Mouse (Mus musculus): ENCODE measurements at regions not wholly inside any gene's neighbourhood (a gene's known extent, or its start where the extent isn't known, plus 50 kb on each side); places are given as distances from the start of the nearest gene placed in this dataset.

DNA sequence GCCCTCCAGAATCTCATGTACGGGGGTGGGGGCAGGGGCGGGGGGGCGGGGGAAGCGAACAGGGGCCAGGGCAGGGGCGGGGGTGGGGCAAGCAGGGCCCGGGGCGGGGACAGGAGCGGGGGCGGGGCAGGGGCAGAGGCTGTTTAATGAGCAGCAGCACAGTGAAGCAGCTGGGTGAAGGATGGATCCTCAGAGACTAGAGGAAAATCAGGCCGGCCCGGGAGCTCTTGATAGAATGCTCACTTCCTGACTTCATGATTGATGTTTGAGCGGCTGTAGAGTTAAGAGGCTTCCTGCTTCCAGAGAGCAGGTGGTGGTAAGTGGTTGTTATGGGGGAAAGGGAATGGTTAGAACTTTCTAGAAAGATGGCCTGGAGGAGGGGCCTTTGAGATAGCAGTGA, 347.5 kb upstream of the Kcnab2 start:
- Histone ChIP-seq H3K27me3 (ENCODE audit: insufficient read depth, low read length) (0 out of 2 replicates have a peak, but pooled peaks cover 3% of the 10 kb centered on the region), H3K4me1 (ENCODE audit: insufficient read depth, low read length) (no peaks in the 10 kb centered on the region), H3K4me2 (ENCODE audit: low read depth, low read length) (no peak overlapping the region), H3K4me3 (ENCODE audit: low read length) (no peak overlapping the region), H3K27ac (no peak overlapping the region), H3K36me3 (ENCODE audit: insufficient read depth, low read length) (no peaks in the 10 kb centered on the region), H3K9me3 (ENCODE audit: low read length) (no peaks in the 10 kb centered on the region), H3K9ac (replicated peaks; ENCODE audit: low read length) (no peak overlapping the region)
- TF ChIP-seq CTCF (IDR thresholded peaks at IDR 0.05; ENCODE audit: low read depth) = no peak
- no peak for DNase-seq (ENCODE audit: low spot score)
- 36% methylated on average over 10 of the region's 12 CpGs for WGBS
- no peak for ATAC-seq

DNA sequence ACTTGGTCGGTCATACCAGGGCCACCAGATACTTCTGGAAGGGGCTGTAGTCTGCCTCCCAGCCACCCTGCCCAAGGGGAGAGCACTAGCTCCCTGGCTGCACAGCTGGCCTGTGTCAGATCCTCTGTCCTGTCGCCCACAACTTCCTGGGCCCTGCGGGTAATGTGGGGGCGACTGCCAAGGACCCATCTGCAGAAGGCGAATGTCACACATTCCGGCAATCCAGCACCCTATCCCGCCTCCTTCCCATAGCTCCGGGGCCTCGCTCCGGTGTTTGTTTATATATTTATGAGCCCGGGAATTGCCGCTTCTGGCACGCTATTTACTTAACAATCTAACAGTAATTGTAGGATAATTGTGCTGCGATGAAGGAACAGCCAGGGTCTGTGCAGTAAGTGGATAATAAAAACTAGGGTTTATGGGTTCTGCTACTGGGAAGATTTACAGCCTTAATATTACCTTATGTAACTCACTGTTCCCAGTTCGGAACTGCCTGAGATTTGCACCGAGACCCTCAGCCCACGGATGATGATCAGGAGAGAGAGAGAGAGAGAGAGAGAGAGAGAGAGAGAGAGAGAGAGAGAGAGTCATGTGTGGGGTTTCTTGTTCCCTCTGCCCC, 338.6 kb upstream of the Kcnab2 start:
- 70% methylated on average over 17 of the region's 17 CpGs for WGBS
- no peaks in the 10 kb centered on the region for H3K27me3 ChIP-seq (ENCODE audit: insufficient read depth, low read length)
- H3K36me3 ChIP-seq (ENCODE audit: insufficient read depth, low read length) = no peaks in the 10 kb centered on the region
- H3K9me3 ChIP-seq (ENCODE audit: low read length) = no peaks in the 10 kb centered on the region
- ATAC-seq = no peak
- H3K4me2 ChIP-seq (ENCODE audit: low read depth, low read length) = no peak overlapping the region
- H3K27ac ChIP-seq = no peak overlapping the region
- TF ChIP-seq CTCF (IDR thresholded peaks at IDR 0.05; ENCODE audit: low read depth) = no peak
- H3K4me1 ChIP-seq (ENCODE audit: insufficient read depth, low read length) = no peaks in the 10 kb centered on the region
- H3K9ac ChIP-seq (replicated peaks; ENCODE audit: low read length) = no peak overlapping the region
- no peak overlapping the region for H3K4me3 ChIP-seq (ENCODE audit: low read length)
- DNase-seq (ENCODE audit: low spot score) = no peak

- Histone ChIP-seq H3K4me1 (ENCODE audit: insufficient read depth, low read length) (no peaks in the 10 kb centered on the region), H3K27me3 (ENCODE audit: insufficient read depth, low read length) (no peaks in the 10 kb centered on the region), H3K36me3 (ENCODE audit: insufficient read depth, low read length) (no peaks in the 10 kb centered on the region), H3K9me3 (ENCODE audit: low read length) (no peaks in the 10 kb centered on the region), H3K9ac (replicated peaks; ENCODE audit: low read length) (no peak overlapping the region), H3K27ac (no peak overlapping the region), H3K4me3 (ENCODE audit: low read length) (no peak overlapping the region), H3K4me2 (ENCODE audit: low read depth, low read length) (no peak overlapping the region)
- no peak for ATAC-seq
- no peak for TF ChIP-seq CTCF (IDR thresholded peaks at IDR 0.05; ENCODE audit: low read depth)
- WGBS = 66% methylated on average over 7 of the region's 7 CpGs
- no peak for DNase-seq (ENCODE audit: low spot score)
Observed at GRCm38 (mm10) chr4:152806611-152807010, 328.9 kb upstream of the Kcnab2 start.

DNA sequence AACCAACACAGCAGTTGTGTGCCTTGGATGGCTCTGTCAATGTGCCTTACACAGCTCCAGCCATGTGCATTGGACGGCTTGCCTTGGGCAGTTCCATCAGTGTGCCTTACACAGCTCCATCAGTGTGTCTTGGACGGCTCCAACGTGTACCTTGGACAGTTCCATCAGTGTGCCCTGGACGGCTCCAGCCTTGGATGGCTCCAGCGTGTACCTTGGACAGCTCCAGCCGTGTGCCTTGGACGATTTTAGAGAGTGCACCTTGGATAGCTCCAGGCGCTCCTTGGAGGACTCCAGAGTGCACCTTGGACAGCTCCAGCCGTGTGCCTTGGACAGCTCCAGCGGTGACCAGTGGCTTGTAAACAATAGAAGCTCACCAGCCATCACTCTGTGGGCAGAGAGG, 321.7 kb upstream of the Kcnab2 start:
- Histone ChIP-seq H3K4me3 (ENCODE audit: low read length) (no peak overlapping the region), H3K9ac (replicated peaks; ENCODE audit: low read length) (no peak overlapping the region), H3K27me3 (ENCODE audit: insufficient read depth, low read length) (no peaks in the 10 kb centered on the region), H3K4me1 (ENCODE audit: insufficient read depth, low read length) (no peaks in the 10 kb centered on the region), H3K36me3 (ENCODE audit: insufficient read depth, low read length) (no peaks in the 10 kb centered on the region), H3K27ac (no peak overlapping the region), H3K4me2 (ENCODE audit: low read depth, low read length) (no peak overlapping the region), H3K9me3 (ENCODE audit: low read length) (no peaks in the 10 kb centered on the region)
- peak; percentile 63 for DNase-seq (ENCODE audit: low spot score)
- TF ChIP-seq CTCF (IDR thresholded peaks at IDR 0.05; ENCODE audit: low read depth) = no peak
- WGBS = 17% methylated on average over 10 of the region's 10 CpGs
- 0 out of 2 replicates have a peak, but pooled peaks have one; percentile 49 for ATAC-seq

GRCm38 (mm10) chr4:152788431-152788830, 310.8 kb upstream of the Kcnab2 start:
- WGBS = 60% methylated on average over 7 of the region's 7 CpGs
- H3K27me3 ChIP-seq (ENCODE audit: insufficient read depth, low read length) = no peaks in the 10 kb centered on the region
- no peaks in the 10 kb centered on the region for H3K36me3 ChIP-seq (ENCODE audit: insufficient read depth, low read length)
- no peak for TF ChIP-seq CTCF (IDR thresholded peaks at IDR 0.05; ENCODE audit: low read depth)
- no peaks in the 10 kb centered on the region for H3K4me1 ChIP-seq (ENCODE audit: insufficient read depth, low read length)
- peaks cover 5% of the 10 kb centered on the region; the same call in 1 of the 2 replicates for H3K9me3 ChIP-seq (ENCODE audit: low read length)
- no peak overlapping the region for H3K27ac ChIP-seq
- no peak overlapping the region for H3K4me3 ChIP-seq (ENCODE audit: low read length)
- ATAC-seq = no peak
- no peak overlapping the region for H3K4me2 ChIP-seq (ENCODE audit: low read depth, low read length)
- no peak for DNase-seq (ENCODE audit: low spot score)
- H3K9ac ChIP-seq (replicated peaks; ENCODE audit: low read length) = no peak overlapping the region

GRCm38 (mm10) chr4:152784972-152785371, 307.3 kb upstream of the Kcnab2 start:
- 48% methylated on average over 2 of the region's 2 CpGs for WGBS
- H3K36me3 ChIP-seq (ENCODE audit: insufficient read depth, low read length) = no peaks in the 10 kb centered on the region
- DNase-seq (ENCODE audit: low spot score) = no peak
- no peaks in the 10 kb centered on the region for H3K4me1 ChIP-seq (ENCODE audit: insufficient read depth, low read length)
- no peak overlapping the region for H3K4me2 ChIP-seq (ENCODE audit: low read depth, low read length)
- H3K27me3 ChIP-seq (ENCODE audit: insufficient read depth, low read length) = no peaks in the 10 kb centered on the region
- no peak for ATAC-seq
- no peak overlapping the region for H3K9ac ChIP-seq (replicated peaks; ENCODE audit: low read length)
- H3K27ac ChIP-seq = no peak overlapping the region
- no peaks in the 10 kb centered on the region for H3K9me3 ChIP-seq (ENCODE audit: low read length)
- TF ChIP-seq CTCF (IDR thresholded peaks at IDR 0.05; ENCODE audit: low read depth) = no peak
- H3K4me3 ChIP-seq (ENCODE audit: low read length) = no peak overlapping the region

DNA sequence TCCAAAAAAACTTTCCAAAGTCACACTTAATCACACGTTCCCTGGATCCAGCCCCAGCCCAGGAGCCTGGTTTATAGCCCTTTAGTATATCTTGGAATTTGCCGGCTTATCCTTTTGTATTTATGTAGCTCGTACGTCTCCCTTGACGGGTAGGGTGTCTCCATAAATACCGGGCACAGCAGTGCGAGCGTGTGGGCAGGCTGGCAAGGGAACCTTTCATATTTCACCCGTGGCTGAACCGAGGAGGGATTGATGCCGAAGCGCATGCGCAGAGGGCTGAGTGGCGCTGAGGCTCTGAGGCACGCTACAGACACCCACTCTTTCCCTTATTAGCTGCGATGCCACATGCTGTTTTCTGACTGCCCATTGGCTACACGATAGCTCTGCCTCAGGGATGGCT, 301.9 kb upstream of the Kcnab2 start:
- peak; percentile 53 for DNase-seq (ENCODE audit: low spot score)

More for the DNA sequence above, 301.9 kb upstream of the Kcnab2 start:
- H3K4me1 ChIP-seq (ENCODE audit: insufficient read depth, low read length) = no peaks in the 10 kb centered on the region
- no peaks in the 10 kb centered on the region for H3K36me3 ChIP-seq (ENCODE audit: insufficient read depth, low read length)
- no peaks in the 10 kb centered on the region for H3K27me3 ChIP-seq (ENCODE audit: insufficient read depth, low read length)
- no peak overlapping the region for H3K9ac ChIP-seq (replicated peaks; ENCODE audit: low read length)
- no peak for ATAC-seq
- H3K4me3 ChIP-seq (ENCODE audit: low read length) = no peak overlapping the region
- H3K4me2 ChIP-seq (ENCODE audit: low read depth, low read length) = no peak overlapping the region
- no peaks in the 10 kb centered on the region for H3K9me3 ChIP-seq (ENCODE audit: low read length)
- no peak for TF ChIP-seq CTCF (IDR thresholded peaks at IDR 0.05; ENCODE audit: low read depth)
- no peak overlapping the region for H3K27ac ChIP-seq
- 55% methylated on average over 17 of the region's 17 CpGs for WGBS
